Mouse (Mus musculus) monocyte, adult 5-6 weeks (primary cell): Measurements from ENCODE around the gene Dcdc2c. TPM values are rescaled to one million over a fixed set of nuclear protein-coding genes. Genes with fewer than 3 reads are reported as not detected.

ENCODE experiments used
- ATAC-seq: fragments of 153-309, 156-312 bp; replicated peaks from 2 replicates; pipeline ENCODE4 v1.8.0; 2017; ENCODE audit warnings: mild to moderate bottlenecking; ENCODE audit not compliant: low TSS enrichment, insufficient number of reproducible peaks, severe bottlenecking, poor library complexity, low FRiP score
- total RNA-seq: library from RNA; stranded (forward); fragments of 200-1000, 200-491, 200-594 nt; gene quantifications from 3 replicates; pipeline ENCODE4 v1.2.3, GENCODE M21; 2017

Gene Dcdc2c
- total RNA-seq, 1 experiment from 2014 or later: not detected

DNA sequence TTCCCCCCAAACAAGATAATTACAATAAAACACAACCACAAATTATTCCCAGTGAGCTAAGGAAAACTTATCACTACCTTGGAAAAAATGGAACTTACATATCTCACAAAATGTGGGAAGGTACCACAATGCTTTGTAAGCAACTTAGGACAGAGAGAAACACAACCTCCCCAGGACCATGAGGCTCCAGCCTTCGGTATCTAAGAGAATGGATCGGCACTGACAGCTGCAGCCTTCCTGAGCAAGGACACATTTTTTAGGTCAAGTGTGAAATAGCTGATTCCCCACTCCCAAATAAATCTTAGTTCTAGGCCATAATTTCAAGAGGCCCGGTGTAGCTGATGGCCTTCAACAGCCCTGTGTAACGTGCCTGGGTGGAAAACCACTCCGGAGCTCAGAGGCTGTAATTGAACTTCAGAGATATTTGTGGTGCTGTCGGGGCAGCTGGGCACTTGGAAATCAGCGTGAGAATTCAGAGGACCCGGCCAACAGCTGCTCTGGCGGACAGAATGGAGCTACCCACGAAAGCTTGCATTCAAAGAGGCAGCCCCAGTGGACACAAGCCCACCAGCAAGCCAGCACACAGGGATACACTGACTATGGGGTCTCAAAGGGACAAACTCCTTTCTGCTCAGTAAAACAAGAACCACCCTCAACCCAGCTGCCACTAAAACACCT is 69.6 kb downstream of the Dcdc2c start:
- no peak for ATAC-seq

DNA sequence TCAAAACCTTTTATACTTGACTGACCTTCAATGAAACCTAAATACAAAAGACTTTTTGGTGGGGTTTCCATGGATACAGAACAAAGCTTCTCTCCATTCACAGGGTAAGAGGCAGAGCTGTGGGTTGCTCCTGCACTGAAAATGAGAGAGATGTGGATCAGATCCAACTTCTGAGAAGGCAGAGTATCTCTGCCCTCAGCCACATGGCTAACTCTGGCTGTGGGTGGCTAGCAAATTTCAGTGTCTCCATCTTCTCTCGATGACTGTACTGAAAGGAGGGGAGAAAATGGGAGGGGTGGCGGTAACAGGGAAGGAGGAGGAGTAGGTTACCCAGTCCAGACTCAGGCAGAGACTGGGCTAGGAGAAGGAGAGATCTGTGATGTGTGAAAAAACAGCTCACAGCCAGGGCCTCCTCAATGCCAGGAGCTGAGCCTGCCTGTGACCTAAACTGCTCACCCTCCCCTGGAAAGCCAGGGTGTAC is 91.2 kb downstream of the Dcdc2c start:
- no peak for ATAC-seq

DNA sequence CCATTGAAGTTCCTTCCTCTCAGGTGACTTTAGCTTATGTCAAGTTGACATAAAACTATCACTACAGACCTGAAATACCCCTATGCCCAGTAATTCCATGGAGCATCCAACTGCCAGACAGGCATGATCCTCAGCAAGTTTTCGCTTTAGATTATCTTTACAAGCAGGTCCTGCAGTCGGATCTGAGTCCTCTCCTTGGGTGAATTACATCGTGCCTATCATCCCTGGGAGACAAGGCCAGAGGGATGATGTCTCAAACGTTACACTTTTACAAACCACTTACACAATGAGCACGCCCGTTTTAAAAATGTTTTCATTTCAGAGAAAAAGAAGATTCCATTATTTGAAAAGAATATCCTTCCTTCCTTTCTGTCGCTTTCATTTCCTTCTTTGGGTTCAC is 91.7 kb downstream of the Dcdc2c start:
- ATAC-seq: no peak

DNA sequence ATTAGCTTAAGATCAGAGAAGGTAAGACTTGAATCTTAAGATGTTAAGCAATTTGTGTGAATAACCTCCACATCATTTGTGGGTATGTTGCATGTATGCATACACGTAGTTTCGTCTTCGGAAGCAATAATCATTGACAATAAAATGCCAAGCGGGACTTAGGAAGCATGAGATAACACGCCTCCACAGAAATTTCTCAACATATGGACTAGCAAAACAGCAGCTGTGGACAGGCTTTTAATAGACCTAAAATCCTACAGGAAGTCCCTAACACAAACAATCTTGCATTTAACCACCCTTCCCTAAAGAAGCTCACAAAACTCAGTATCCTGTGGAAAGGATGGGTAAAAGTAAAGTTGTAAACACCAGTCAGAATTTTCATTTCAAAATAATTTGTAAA is 93.4 kb downstream of the Dcdc2c start:
- no peak for ATAC-seq

DNA sequence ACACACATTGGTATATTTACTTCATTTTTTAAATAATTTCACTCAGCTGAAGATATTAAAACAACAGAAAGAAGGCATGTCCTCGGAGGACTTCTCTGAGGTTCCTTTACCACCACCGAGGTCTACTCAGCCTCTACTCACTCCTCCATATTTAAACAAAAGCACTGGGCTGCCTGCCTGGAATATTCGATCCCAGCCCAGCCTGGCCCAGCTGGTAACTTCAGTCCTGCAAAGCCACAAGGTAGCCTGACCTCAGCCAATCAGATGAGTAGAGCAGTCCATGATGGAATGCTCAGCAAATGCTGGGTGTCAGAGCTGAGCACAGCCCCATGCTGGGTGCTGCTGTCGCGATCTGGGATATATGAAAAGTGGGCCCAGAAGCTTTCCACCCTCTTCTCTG is 115.7 kb downstream of the Dcdc2c start:
- ATAC-seq: no peak

DNA sequence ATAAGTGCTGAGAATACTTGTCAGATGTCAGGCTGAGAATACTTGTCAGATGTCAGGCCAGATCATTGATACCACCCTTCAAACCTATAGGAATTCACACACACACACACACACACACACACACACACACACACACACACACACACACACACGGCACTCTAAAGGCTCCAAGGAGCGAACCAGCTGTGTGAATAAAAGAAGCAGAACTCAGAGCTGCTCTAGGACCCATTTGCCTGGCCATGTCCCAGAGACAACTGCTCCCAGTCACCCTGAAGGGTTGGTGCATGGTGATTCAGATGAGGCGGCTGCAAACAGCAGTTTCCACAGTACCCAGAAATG is 119.5 kb downstream of the Dcdc2c start:
- no peak for ATAC-seq

DNA sequence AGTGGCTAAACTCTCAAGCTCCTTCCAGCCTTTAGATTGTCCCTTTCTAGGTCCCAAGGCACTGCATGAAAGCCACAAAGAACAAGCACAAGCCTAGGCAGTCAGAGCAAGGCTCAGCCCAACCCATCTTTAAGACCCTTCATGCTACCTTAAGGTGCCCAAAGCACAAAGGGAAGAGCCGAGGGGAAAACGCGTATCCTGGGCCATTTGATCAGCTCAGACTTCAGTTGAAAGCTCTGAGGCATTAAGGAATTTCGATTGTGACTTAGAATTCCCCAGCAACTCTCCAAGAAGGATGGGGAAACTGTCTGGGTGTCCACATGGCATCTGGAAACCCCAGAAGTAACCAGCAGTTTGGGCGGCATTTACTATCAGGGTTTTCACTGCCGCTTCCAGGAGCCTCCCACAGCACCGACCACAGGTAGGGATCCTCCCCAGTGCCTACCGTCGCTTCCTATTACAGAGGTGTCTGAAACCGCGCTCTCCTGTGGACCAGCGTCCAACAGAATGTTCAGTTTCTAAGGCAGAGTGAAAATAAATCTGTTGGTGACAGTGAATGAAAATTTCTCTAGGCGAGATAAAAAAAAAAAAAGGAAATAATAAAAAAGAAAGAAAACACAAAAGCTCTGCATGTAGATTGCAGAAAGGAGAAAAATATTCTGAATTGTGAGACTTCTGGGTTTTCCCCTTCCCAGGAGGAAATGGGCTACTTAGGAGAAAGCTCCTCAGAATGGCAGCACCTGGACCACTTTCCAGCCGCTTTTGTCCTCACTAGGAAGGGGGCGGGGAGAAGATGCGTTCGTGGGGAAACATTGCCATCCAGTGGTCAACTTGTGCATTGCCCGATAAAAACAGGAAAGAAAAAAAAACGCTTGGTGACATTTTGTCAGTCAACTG is 120.1 kb downstream of the Dcdc2c start:
- no peak for ATAC-seq

DNA sequence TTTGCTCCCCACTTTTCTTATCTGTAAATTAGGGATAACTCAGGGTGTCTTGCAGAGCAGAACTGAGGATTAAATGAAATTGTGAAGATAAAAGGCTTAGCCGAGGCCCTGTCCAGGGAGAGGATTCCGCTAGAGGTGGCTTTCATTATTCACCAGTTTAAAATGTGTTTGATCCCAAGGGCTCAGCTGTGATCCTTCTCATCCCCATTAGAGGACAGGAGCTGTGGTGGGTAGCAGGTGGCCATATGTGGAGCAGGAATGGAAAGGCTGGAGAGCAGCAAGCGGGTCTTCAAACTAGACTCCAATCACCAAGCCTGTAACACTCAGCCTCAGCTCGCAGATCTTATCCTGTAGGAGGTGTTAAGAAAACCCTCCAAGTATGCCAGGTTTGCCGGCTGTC is 122.3 kb downstream of the Dcdc2c start:
- ATAC-seq: no peak

DNA sequence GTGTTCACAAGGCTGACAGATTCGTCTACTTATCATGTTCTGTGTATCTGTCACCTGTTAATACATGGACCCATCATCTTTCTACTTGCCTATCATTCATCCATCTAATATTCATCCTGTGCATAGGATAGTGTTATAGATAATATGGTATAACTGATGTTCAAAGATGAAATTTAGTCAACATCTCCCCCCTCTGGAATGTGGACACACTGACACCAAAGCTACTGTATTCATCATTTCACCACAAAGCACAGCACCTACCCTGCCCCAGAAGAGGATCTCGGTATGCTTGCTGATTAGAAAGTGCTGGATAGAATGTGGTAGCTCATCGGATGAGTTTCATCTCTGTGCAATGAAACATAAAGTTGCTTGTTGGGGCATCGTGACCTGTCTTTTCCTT is 135.2 kb downstream of the Dcdc2c start:
- ATAC-seq: no peak

DNA sequence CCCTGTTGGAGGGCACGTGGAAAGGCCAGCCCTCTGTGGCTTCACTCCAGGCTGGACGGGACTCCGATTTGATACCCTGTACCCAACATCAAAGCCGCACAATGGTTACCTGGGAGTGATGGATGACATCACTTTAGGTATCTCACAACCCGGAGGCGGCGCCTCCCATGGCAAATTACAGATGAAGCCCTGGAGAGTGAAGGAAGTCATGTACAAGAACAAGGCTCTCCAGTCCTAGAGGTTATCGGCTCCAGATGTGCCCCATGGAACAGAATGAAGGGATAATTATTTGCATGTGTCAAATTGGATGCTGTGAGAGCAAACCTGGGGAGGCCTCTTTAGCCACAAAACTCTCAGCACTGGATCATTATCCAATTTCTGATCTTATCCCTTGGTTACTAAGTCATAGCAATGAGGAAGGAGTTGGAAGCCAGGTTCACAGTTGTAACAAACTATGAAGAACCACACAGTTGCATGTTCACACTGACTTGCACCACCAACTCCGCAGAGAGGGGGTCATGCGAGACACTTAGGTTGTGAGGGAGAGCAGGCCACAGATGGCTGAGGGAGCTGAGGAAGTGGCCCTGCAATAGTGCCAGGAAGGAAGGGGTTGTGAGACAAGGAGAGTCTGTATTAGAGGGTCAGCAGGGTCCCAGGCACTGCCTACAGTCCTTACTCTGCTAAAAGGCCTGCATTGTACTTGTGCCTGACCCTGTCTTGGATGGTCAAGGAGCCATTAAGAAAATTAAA is 144.4 kb downstream of the Dcdc2c start:
- ATAC-seq: no peak

DNA sequence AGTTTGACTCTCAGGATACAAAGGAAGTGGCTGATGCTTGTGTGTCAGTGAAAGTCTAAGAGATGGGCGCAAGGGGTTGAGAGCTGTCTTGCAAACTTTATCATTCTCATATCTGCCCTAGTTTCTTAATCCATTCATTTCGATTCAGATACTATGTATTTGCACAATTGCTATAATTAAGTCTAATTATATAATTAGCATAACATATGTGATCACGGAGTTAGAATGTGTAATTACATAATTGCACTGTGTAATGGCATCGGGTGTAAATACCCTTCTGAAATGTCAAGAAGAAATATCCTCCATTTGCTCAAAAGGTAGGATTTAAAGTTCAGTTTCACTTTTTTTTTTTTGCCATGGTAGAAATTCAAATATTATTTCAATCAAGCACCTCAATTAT is 149.9 kb downstream of the Dcdc2c start:
- no peak for ATAC-seq

DNA sequence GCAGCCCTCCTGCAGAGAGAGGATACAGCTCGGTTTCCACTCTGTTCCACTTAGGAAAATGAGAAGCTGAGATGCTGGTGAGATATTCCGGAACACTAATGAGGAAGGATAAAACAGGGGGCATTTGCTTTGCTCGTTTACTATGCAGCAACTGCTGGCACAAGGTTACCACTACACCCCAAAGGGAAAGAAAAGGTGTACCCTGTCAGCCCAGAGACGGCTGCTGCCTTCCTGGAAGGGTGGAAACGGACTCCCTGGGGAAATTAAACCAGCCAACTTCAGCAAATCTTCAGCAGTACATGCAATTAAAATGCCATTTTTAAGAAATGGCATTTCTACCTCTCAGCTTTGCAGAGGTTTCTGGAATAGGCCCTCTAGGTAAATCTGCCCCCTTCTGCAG is 150.8 kb downstream of the Dcdc2c start:
- ATAC-seq: no peak

DNA sequence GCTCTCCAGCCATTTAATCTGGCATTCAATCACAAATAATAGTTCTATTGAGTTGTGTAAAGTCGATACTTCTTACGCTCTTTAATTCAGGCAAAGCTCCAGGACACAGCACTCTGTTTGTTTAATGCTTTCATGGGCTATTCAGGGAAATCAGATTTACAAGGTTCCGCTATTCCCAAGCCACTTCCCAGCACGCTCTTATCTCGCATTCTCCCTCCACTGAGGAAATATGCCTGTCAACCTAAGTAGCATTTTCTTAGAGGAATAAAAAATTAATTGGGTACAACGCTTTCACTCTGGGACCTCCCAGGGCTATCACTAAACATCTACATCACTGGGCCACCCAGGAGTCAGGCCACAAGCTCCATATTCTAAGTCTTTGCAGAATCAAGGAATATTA is 160.1 kb downstream of the Dcdc2c start:
- ATAC-seq: no peak

Other genes with a start within 250 kb of the Dcdc2c start
- 1.6 TPM in 1 of 3 replicates, not detected in the others for gene Allc, start 30.1 kb upstream of the Dcdc2c start, total RNA-seq
- not detected in 3 replicates for gene Colec11, start 71.0 kb upstream of the Dcdc2c start, total RNA-seq
- gene Rps7, start 83.6 kb upstream of the Dcdc2c start, total RNA-seq: 1,908 to 2,689 TPM (median 2,348 TPM) in 3 replicates
- gene Rnaseh1, start 97.2 kb upstream of the Dcdc2c start, total RNA-seq: 11.4 to 33.2 TPM (median 23.3 TPM) in 3 replicates
- 2.1 to 9.3 TPM (median 4.4 TPM) in 3 replicates for gene Adi1, start 122.8 kb upstream of the Dcdc2c start, total RNA-seq
- 31.9 to 49.2 TPM (median 37.4 TPM) in 3 replicates for gene Trappc12, start 198.1 kb upstream of the Dcdc2c start, total RNA-seq
- gene Eipr1, start 199.4 kb upstream of the Dcdc2c start, total RNA-seq: 16.4 to 40.7 TPM (median 25.3 TPM) in 3 replicates